Mouse (Mus musculus): Measurements from ENCODE around the gene 2310030G06Rik.

2310030G06Rik gene

GRCm38 (mm10) chr9:50698418-50699409 lies 47.6 kb downstream of the 2310030G06Rik start:
- peak; percentile 27 to 67 for DNase-seq

GRCm38 (mm10) chr9:50697706-50698041 lies 48.7 kb downstream of the 2310030G06Rik start:
- DNase-seq, result peak; percentile 81 to 88

DNA sequence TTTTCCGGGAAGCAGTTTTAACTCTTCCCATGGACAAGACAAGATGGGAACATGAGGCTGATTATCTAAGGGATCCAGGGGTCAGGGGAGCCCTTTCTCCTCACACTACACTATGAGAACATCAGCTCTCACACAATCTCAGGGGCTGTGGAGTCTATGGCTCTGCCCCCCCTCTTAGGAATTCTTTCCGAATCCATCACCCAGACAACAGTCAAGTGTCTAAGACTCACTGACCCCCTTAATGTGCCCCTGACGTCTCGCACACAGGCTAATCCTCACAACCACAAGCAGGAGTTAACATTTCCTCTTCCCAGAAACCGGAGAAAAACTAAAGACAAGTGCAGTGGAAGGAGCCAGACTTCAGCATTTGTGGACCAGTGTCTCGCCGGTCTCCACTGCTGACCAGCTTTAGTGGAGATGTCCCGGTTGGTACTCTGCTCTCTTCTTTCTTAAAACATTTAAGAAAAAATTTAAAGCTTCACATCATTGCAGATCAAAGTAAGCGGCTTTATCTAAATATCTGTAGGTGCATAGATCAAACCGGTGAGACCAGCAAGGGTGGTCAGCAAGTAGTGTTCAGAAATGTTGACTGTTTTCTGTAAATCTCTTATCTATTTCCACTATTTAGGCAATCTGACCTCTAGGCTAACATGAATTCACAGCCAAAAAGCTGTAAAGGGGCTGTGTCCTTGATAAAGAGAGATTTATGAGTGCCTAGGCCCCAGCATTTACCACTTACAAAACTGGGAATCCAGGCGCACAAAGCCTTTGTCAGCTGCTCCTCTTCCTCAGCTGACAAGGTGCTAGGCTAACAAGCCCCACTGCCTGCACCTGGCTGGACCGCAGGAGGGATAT lies 49.3 kb downstream of the 2310030G06Rik start:
- DNase-seq, result no peak

DNA sequence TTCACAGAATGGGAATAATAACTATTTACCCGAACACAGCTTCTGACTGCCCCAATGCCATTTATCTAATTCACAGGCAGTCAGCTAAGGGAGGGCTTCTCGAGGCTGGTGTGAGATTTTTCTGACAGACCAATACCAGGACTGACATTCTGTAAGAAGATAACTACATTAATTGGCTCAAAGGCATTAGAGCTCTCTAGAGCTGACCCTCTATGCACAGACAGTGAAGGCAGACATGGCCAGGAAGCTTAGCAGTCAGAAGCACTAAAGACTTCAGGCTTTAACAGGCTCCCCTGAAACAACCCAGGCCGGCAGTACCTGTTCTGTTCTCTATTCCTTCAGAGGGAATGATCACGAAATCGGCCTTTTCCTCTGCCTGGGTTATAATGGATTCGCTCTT lies 51.2 kb downstream of the 2310030G06Rik start:
- no peak for DNase-seq

DNA sequence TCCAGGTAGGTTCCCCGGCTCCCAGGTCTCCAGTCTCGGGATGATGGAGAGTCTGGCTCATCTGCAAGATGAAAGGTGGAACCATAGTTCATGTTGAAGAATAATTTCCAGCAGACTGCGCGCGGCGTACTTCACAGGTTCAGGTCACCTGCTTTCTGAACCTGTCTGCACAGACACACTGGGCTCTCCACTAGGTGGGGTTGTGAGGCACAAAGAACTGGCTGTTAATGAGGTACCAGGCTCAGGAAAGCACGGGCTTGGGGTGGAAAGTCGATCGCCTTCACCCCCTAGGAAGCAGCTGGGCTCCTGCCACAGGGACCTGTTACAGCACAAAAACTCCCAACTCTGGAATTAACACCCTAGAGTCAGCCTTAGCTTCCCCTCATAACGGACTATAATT lies 52.7 kb downstream of the 2310030G06Rik start:
- DNase-seq, result peak; percentile 89 to 90

GRCm38 (mm10) chr9:50692626-50693580 lies 53.4 kb downstream of the 2310030G06Rik start:
- peak in 1 of 2 experiments; percentile 34 for DNase-seq
